Mouse (Mus musculus) granulocyte monocyte progenitor cell, adult 5-6 weeks (primary cell): ENCODE measurements around the gene Zfp583. TPM values are rescaled to one million over a fixed set of nuclear protein-coding genes. Genes with fewer than 3 reads are reported as not detected.

Experiments used
- ATAC-seq: replicated peaks from 2 replicates; pipeline ENCODE4 v1.8.0; 2016; ENCODE audit warnings: mild to moderate bottlenecking, moderate TSS enrichment, inconsistent platforms; ENCODE audit not compliant: poor library complexity, severe bottlenecking
- total RNA-seq, 2 experiments: library from RNA; stranded (forward) in 1 of 2; stranded (reverse) in 1 of 2; fragments of 200-712, 200-1000 nt in 1 of 2; fragments of >200 nt in 1 of 2; fragmentation: Nextera tagmentation in 1 of 2; gene quantifications; 2 replicates each; pipeline ENCODE4 v1.2.3; 2014 to 2017

Zfp583 gene
- total RNA-seq, 2 experiments from 2014 or later: 1.3 to 8.0 TPM

- no peak for ATAC-seq
Measured at GRCm38 (mm10) chr7:6286921-6287531, 44.1 kb downstream of the Zfp583 start.

DNA sequence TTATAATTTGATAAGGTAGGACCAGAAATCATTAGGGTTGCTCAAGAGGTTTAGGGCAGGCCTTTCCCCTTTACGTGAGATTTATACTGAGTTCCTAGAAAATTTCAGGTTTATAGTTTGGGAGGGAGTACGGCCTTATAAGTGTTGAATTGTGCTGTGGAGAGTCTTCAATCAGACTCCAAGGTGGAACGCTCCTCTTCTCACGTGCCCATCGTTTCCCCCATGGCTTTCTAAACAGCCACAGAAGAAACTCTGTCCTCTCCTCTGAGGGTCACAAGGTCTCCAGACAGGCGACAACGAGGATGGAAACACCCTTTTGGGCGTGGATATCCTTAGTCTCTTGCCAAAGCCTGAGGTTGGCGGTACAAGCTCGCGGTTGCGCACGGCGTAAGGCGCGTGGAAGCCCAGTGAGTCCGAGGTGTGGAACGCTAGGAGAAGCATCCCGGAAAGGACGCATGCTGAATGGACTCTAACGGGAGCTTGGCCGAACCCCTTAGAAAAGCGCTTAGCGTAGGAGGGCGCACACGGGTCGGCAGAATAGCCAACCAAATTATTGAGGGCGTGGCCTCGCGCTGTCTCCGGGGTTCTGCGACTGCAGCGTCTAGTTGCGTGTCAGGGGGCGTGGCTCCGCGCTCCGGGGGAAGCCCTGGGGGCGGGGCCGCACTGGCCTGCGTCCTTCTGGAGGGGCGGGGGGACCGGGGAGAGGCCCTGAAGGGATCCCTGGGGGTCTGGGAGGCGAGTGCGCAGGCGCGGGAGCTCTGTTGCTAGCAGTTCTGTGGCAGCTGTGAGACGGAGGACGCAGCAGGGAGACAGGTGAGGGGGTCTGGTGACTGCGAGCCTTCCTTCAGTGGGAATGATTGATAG, 45.0 kb downstream of the Zfp583 start, which contains the start of gene Zfp667:
Zfp667 (plus strand) TSS at position 738 of the 864 bp plus-strand sequence.
- peak; percentile 66 for ATAC-seq

DNA sequence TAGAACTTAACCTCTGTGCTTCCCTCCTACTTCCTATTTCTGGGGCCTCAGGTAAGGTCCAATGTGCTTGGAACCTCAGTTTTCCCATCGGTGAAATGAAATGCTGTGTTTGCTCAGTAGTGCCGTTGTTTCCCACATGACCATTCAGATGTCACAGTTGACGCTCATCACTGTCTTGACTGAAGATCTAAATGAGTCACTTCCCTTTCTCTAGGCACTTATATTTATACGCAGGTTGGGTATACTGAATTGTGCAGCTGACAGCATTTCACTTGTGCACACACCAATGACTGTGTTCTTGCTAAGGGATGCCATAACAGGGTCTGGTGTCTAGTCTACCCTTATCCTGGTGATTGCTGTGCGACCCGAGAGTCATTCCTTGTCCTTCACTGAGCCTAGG, 45.7 kb downstream of the Zfp583 start:
- ATAC-seq: peak; percentile 23

GRCm38 (mm10) chr7:6284442-6285012, 46.6 kb downstream of the Zfp583 start:
- ATAC-seq: no peak

GRCm38 (mm10) chr7:6283451-6284075, 47.5 kb downstream of the Zfp583 start:
- ATAC-seq: peak; percentile 56

- peak; percentile 26 for ATAC-seq
Measured at GRCm38 (mm10) chr7:6282749-6283148, 48.3 kb downstream of the Zfp583 start.

DNA sequence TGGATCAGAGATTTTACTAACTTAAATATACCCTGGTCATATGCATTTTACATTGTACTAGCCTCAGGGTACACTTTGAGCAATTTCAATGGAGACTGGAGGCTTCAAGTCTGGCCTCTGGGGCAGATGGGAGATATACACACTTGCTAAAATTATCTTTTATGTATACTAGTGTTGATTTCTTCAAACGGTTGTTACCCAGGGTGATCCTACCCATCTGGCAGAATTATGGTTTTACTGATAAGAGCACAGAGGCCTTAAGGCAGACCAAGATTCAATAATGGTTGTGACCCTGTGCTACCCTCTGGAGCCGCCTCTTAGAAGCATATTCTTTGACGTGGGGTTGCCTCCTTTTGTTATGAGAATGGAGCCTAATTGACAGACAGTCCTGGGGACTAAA, 53.2 kb downstream of the Zfp583 start:
- no peak for ATAC-seq

DNA sequence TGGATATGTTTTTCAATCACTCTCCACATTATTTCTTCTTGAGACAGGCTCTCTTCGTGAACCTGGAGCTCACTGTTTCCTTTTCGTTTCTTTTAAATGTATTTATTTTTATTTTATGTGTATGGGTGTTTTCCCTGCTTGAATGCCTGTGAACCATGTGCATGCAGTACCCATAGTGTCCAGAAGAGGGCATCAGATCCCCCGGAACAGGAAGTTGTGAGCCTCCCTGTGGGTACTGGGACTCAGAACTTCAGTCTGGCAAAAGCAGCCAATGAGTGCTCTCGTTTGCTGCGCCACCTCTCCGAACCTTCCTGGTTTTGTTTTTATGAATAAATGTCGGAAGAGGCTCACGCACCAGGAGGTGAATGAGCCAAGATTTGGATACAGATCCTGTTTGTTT, 65.4 kb downstream of the Zfp583 start:
- peak; percentile 87 for ATAC-seq

Other genes starting within 250 kb of the Zfp583 start
- gene Zfp787, start 175.3 kb downstream of the Zfp583 start, total RNA-seq (2014; fragmentation: Nextera tagmentation): 22.6 and 23.7 TPM in 2 replicates
- gene Zfp787, start 175.3 kb downstream of the Zfp583 start, total RNA-seq (2017): 20.2 and 32.4 TPM in 2 replicates
- gene Zfp444, start 159.1 kb downstream of the Zfp583 start, total RNA-seq (2014; fragmentation: Nextera tagmentation): 11.6 and 14.7 TPM in 2 replicates
- 20.1 and 23.3 TPM in 2 replicates for gene Zfp444, start 159.1 kb downstream of the Zfp583 start, total RNA-seq (2017)
- not detected in 2 replicates for gene Galp, start 134.2 kb downstream of the Zfp583 start, total RNA-seq (2014; fragmentation: Nextera tagmentation)
- gene Galp, start 134.2 kb downstream of the Zfp583 start, total RNA-seq (2017): not detected in 2 replicates
- gene Zscan5b, start 109.0 kb downstream of the Zfp583 start, total RNA-seq (2014; fragmentation: Nextera tagmentation): not detected in 2 replicates
- not detected in 2 replicates for gene Zscan5b, start 109.0 kb downstream of the Zfp583 start, total RNA-seq (2017)
- not detected in 2 replicates for gene Epp13, start 78.6 kb downstream of the Zfp583 start, total RNA-seq (2014; fragmentation: Nextera tagmentation)
- not detected in 2 replicates for gene Epp13, start 78.6 kb downstream of the Zfp583 start, total RNA-seq (2017)
- 3.7 and 3.8 TPM in 2 replicates for gene Zfp667, start 44.7 kb downstream of the Zfp583 start, total RNA-seq (2014; fragmentation: Nextera tagmentation)
- gene Zfp667, start 44.7 kb downstream of the Zfp583 start, total RNA-seq (2017): 1.4 and 2.8 TPM in 2 replicates
- gene Gm3854, start 12.5 kb upstream of the Zfp583 start, total RNA-seq (2014; fragmentation: Nextera tagmentation): 0.96 and 1.8 TPM in 2 replicates
- 0.31 TPM in 1 of 2 replicates, not detected in the other for gene Gm3854, start 12.5 kb upstream of the Zfp583 start, total RNA-seq (2017)
- 1.8 and 2.9 TPM in 2 replicates for gene Zfp78, start 32.0 kb upstream of the Zfp583 start, total RNA-seq (2014; fragmentation: Nextera tagmentation)
- 0.88 and 2.6 TPM in 2 replicates for gene Zfp78, start 32.0 kb upstream of the Zfp583 start, total RNA-seq (2017)
- gene Zfp28, start 52.0 kb upstream of the Zfp583 start, total RNA-seq (2014; fragmentation: Nextera tagmentation): 1.9 and 2.0 TPM in 2 replicates
- gene Zfp28, start 52.0 kb upstream of the Zfp583 start, total RNA-seq (2017): 1.0 and 2.0 TPM in 2 replicates
- gene Smim17, start 67.4 kb upstream of the Zfp583 start, total RNA-seq (2014; fragmentation: Nextera tagmentation): not detected in 2 replicates
- gene Smim17, start 67.4 kb upstream of the Zfp583 start, total RNA-seq (2017): not detected in 2 replicates
- not detected in 2 replicates for gene Gm20715, start 79.0 kb upstream of the Zfp583 start, total RNA-seq (2014; fragmentation: Nextera tagmentation)
- gene Gm20715, start 79.0 kb upstream of the Zfp583 start, total RNA-seq (2017): 0.15 TPM in 1 of 2 replicates, not detected in the other
- gene Olfr1344, start 107.4 kb upstream of the Zfp583 start, total RNA-seq (2014; fragmentation: Nextera tagmentation): not detected in 2 replicates
- not detected in 2 replicates for gene Olfr1344, start 107.4 kb upstream of the Zfp583 start, total RNA-seq (2017)
- gene Olfr1336, start 124.9 kb upstream of the Zfp583 start, total RNA-seq (2014; fragmentation: Nextera tagmentation): not detected in 2 replicates
- not detected in 2 replicates for gene Olfr1336, start 124.9 kb upstream of the Zfp583 start, total RNA-seq (2017)
- gene Olfr1346, start 135.8 kb upstream of the Zfp583 start, total RNA-seq (2014; fragmentation: Nextera tagmentation): not detected in 2 replicates
- not detected in 2 replicates for gene Olfr1346, start 135.8 kb upstream of the Zfp583 start, total RNA-seq (2017)
- gene Olfr5, start 155.7 kb upstream of the Zfp583 start, total RNA-seq (2014; fragmentation: Nextera tagmentation): not detected in 2 replicates
- gene Olfr5, start 155.7 kb upstream of the Zfp583 start, total RNA-seq (2017): 0.04 TPM in 1 of 2 replicates, not detected in the other
- not detected in 2 replicates for gene Olfr1347, start 168.5 kb upstream of the Zfp583 start, total RNA-seq (2014; fragmentation: Nextera tagmentation)
- not detected in 2 replicates for gene Olfr1347, start 168.5 kb upstream of the Zfp583 start, total RNA-seq (2017)
- not detected in 2 replicates for gene Olfr1348, start 177.5 kb upstream of the Zfp583 start, total RNA-seq (2014; fragmentation: Nextera tagmentation)
- not detected in 2 replicates for gene Olfr1348, start 177.5 kb upstream of the Zfp583 start, total RNA-seq (2017)
- not detected in 2 replicates for gene Olfr1349, start 191.7 kb upstream of the Zfp583 start, total RNA-seq (2014; fragmentation: Nextera tagmentation)
- gene Olfr1349, start 191.7 kb upstream of the Zfp583 start, total RNA-seq (2017): not detected in 2 replicates
- gene Olfr1350, start 233.6 kb upstream of the Zfp583 start, total RNA-seq (2014; fragmentation: Nextera tagmentation): not detected in 2 replicates
- not detected in 2 replicates for gene Olfr1350, start 233.6 kb upstream of the Zfp583 start, total RNA-seq (2017)